Mouse (Mus musculus) liver, postnatal 0 days (tissue): ENCODE data around the gene Cyp1a1. TPM values are rescaled to one million over a fixed set of nuclear protein-coding genes. Genes with fewer than 3 reads are reported as not detected.

ENCODE experiments used
- ATAC-seq: fragments of 200-750 bp; cut with Nextera tagmentation; 2 replicates; pipeline ENCODE4 v1.8.0; 2017; ENCODE audit warnings: mild to moderate bottlenecking, moderate library complexity
- DNase-seq: peaks from one replicate; pipeline ENCODE4 v3.0.0-alpha.2; 2016
- H3K27ac ChIP-seq: fragments of 300-500 bp; sonication (generic); 2 replicates; pipeline ENCODE4 v1.5.1; 2014; ENCODE audit warnings: antibody characterized with exemption, moderate library complexity, mild to moderate bottlenecking, low read depth
- H3K27me3 ChIP-seq: fragments of 300-500 bp; sonication (generic); 2 replicates; pipeline ENCODE4 v1.6.1; 2014; ENCODE audit warnings: low read length, control low read depth, mixed read lengths; ENCODE audit not compliant: insufficient read depth
- H3K36me3 ChIP-seq: fragments of 300-500 bp; sonication (generic); replicated peaks from 2 replicates; pipeline ENCODE4 v1.6.1; 2014; ENCODE audit warnings: mild to moderate bottlenecking, control low read depth, low read length, moderate library complexity, mixed read lengths; ENCODE audit not compliant: insufficient read depth
- H3K4me1 ChIP-seq: fragments of 300-500 bp; sonication (generic); 2 replicates; pipeline ENCODE4 v1.6.1; 2014; ENCODE audit warnings: antibody characterized with exemption, mild to moderate bottlenecking, control low read depth; ENCODE audit not compliant: insufficient read depth
- H3K4me2 ChIP-seq: fragments of 300-500 bp; sonication (generic); 2 replicates; pipeline ENCODE4 v1.6.1; 2014; ENCODE audit warnings: low read depth, mild to moderate bottlenecking, low read length, moderate library complexity, mixed read lengths
- H3K4me3 ChIP-seq: fragments of 300-500 bp; sonication (generic); 2 replicates; pipeline ENCODE4 v1.5.1; 2014; ENCODE audit warnings: low read depth, low read length
- H3K9ac ChIP-seq: fragments of 300-500 bp; sonication (generic); replicated peaks from 2 replicates; pipeline ENCODE4 v1.6.1; 2014; ENCODE audit warnings: mild to moderate bottlenecking, moderate library complexity
- H3K9me3 ChIP-seq: fragments of 300-500 bp; sonication (generic); 2 replicates; pipeline ENCODE4 v1.6.1; 2016; ENCODE audit warnings: mild to moderate bottlenecking, control low read depth, low read length, mixed read lengths
- CTCF ChIP-seq: sonication (generic); IDR thresholded peaks from 2 replicates; pipeline ENCODE4 v1.5.1; 2016; ENCODE audit warnings: antibody characterized with exemption, low read depth
- EP300 ChIP-seq: IDR thresholded peaks from 2 replicates; pipeline ENCODE4 v1.6.1; 2016; ENCODE audit warnings: antibody characterized with exemption, low read depth, mild to moderate bottlenecking
- WGBS: fragments of 180-500 bp; shearing (Covaris S2); extraction: QIAGEN DNeasy Blood & Tissue Kit; methylation state at CpG from one replicate; pipeline ENCODE4 v1.1.7; 2014; ENCODE audit not compliant: insufficient replicate concordance; 5-methylcytosine and 5-hydroxymethylcytosine counted together
- polyA plus RNA-seq: library from polyadenylated mRNA; unstranded; fragments of >200 nt; fragmentation: Nextera tagmentation; extraction: Ambion mirVana; gene quantifications from 2 replicates; pipeline ENCODE4 v1.2.1, GENCODE M21; 2015

The Cyp1a1 gene
- polyA plus RNA-seq, 1 experiment from 2014 or later: 2.2 TPM

DNA sequence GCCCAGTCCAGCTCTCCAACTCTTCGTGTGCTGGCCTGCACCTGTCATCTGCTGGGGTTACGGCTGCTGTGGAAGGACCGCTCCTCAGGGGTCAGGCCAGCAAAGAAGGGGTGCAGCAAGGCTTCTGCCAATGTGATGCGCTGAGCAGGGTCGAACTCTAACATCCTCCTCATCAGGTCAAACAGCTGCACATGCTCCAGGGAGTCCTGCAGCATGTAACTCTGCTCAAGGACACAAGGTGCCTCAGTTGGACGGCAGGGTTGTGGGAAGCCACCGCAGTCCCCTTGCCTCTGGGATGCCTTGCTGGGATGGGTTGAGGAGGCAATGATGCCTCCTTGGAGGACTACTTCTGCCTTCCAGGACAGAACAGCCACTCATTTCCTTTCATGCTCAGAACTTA lies 63.2 kb downstream of the Cyp1a1 start:
- ATAC-seq (no peak), DNase-seq (no peak)
- no peaks in the 10 kb centered on the region for H3K27me3 ChIP-seq
- no peak overlapping the region for H3K4me2 ChIP-seq
- no peak overlapping the region for H3K27ac ChIP-seq
- H3K36me3 ChIP-seq: peaks cover 100% of the 10 kb centered on the region
- TF ChIP-seq CTCF (no peak), EP300 (no peak)
- no peak overlapping the region for H3K9ac ChIP-seq
- WGBS: 89% methylated on average over 7 of the region's 7 CpGs
- no peak overlapping the region for H3K4me3 ChIP-seq
- no peaks in the 10 kb centered on the region for H3K4me1 ChIP-seq
- H3K9me3 ChIP-seq: no peaks in the 10 kb centered on the region

Other genes with a start within 250 kb of the Cyp1a1 start
- 10.7 and 11.5 TPM in 2 replicates for gene Ppcdc, start 247.8 kb upstream of the Cyp1a1 start, polyA plus RNA-seq
- 6.5 and 8.4 TPM in 2 replicates for gene Scamp5, start 219.9 kb upstream of the Cyp1a1 start, polyA plus RNA-seq
- 0.48 and 0.67 TPM in 2 replicates for gene Rpp25, start 183.9 kb upstream of the Cyp1a1 start, polyA plus RNA-seq
- 761 and 777 TPM in 2 replicates for gene Cox5a, start 166.7 kb upstream of the Cyp1a1 start, polyA plus RNA-seq
- gene Fam219b, start 150.4 kb upstream of the Cyp1a1 start, polyA plus RNA-seq: 4.6 and 5.1 TPM in 2 replicates
- gene Mpi, start 135.2 kb upstream of the Cyp1a1 start, polyA plus RNA-seq: 7.3 and 8.2 TPM in 2 replicates
- gene Scamp2, start 127.0 kb upstream of the Cyp1a1 start, polyA plus RNA-seq: 29.6 and 31.2 TPM in 2 replicates
- gene Ulk3, start 98.5 kb upstream of the Cyp1a1 start, polyA plus RNA-seq: 3.6 and 3.7 TPM in 2 replicates
- gene Cplx3, start 81.6 kb upstream of the Cyp1a1 start, polyA plus RNA-seq: not detected in 2 replicates
- not detected in 2 replicates for gene Lman1l, start 67.2 kb upstream of the Cyp1a1 start, polyA plus RNA-seq
- 13.6 and 15.5 TPM in 2 replicates for gene Csk, start 34.3 kb upstream of the Cyp1a1 start, polyA plus RNA-seq
- 19.9 and 30.7 TPM in 2 replicates for gene Cyp1a2, start 4.2 kb upstream of the Cyp1a1 start, polyA plus RNA-seq
- 9.9 and 13.2 TPM in 2 replicates for gene Edc3, start 20.6 kb downstream of the Cyp1a1 start, polyA plus RNA-seq
- gene Clk3, start 77.9 kb downstream of the Cyp1a1 start, polyA plus RNA-seq: 40.2 and 40.4 TPM in 2 replicates
- gene Arid3b, start 148.9 kb downstream of the Cyp1a1 start, polyA plus RNA-seq: 4.6 and 4.7 TPM in 2 replicates
- gene Ubl7, start 223.1 kb downstream of the Cyp1a1 start, polyA plus RNA-seq: 51.2 and 51.4 TPM in 2 replicates